Mouse (Mus musculus) heart, embryonic 16.5 days (tissue): ENCODE measurements around the gene Hivep3. TPM values are rescaled to one million over a fixed set of nuclear protein-coding genes. Genes with fewer than 3 reads are reported as not detected.

Experiments used
- ATAC-seq: fragments of 200-750 bp; cut with Nextera tagmentation; replicated peaks from 2 replicates; pipeline ENCODE4 v1.8.0; 2017; ENCODE audit warnings: moderate number of reproducible peaks; ENCODE audit not compliant: insufficient read depth, low FRiP score; ENCODE audit errors: extremely low read depth
- H3K27ac ChIP-seq: fragments of 300-500 bp; sonication (generic); 2 replicates; pipeline ENCODE4 v1.5.1; 2014; ENCODE audit warnings: mild to moderate bottlenecking, low read length, control low read depth, moderate library complexity
- H3K27me3 ChIP-seq: fragments of 300-500 bp; sonication (generic); 2 replicates; pipeline ENCODE4 v1.6.1; 2014; ENCODE audit warnings: low read length, mixed read lengths; ENCODE audit not compliant: control insufficient read depth, insufficient read depth
- H3K36me3 ChIP-seq: fragments of 300-500 bp; sonication (generic); 2 replicates; pipeline ENCODE4 v1.6.1; 2014; ENCODE audit not compliant: control insufficient read depth, insufficient read depth
- H3K4me1 ChIP-seq: fragments of 300-500 bp; sonication (generic); 2 replicates; pipeline ENCODE4 v1.6.1; 2014; ENCODE audit warnings: low read length, mixed read lengths; ENCODE audit not compliant: control insufficient read depth, insufficient read depth
- H3K4me2 ChIP-seq: fragments of 300-500 bp; sonication (generic); 2 replicates; pipeline ENCODE4 v1.6.1; 2014; ENCODE audit warnings: low read depth, mild to moderate bottlenecking, control low read depth, low read length
- H3K4me3 ChIP-seq: fragments of 300-500 bp; sonication (generic); 2 replicates; pipeline ENCODE4 v1.5.1; 2014; ENCODE audit warnings: mild to moderate bottlenecking, control low read depth, low read length
- H3K9ac ChIP-seq: fragments of 300-500 bp; sonication (generic); 2 replicates; pipeline ENCODE4 v1.6.1; 2014; ENCODE audit warnings: low read length, control low read depth
- H3K9me3 ChIP-seq: fragments of 300-500 bp; sonication (generic); replicated peaks from 2 replicates; pipeline ENCODE4 v1.6.1; 2016; ENCODE audit warnings: low read length; ENCODE audit not compliant: control insufficient read depth
- WGBS: fragments of 180-500 bp; shearing (Covaris S2); extraction: QIAGEN DNeasy Blood & Tissue Kit; methylation state at CpG from one replicate; pipeline ENCODE4 v1.1.7; 2014; 5-methylcytosine and 5-hydroxymethylcytosine counted together
- polyA plus RNA-seq: library from polyadenylated mRNA; unstranded; fragments of >200 nt; fragmentation: Nextera tagmentation; extraction: Ambion mirVana; gene quantifications from 2 replicates; pipeline ENCODE4 v1.2.1, GENCODE M21; 2015

The Hivep3 gene
- 6.1 and 9.4 TPM in 2 replicates for polyA plus RNA-seq

- no peaks in the 10 kb centered on the region for H3K36me3 ChIP-seq
- peak within 1 kb of the TSS; percentile 82 for H3K9ac ChIP-seq
- H3K4me1 ChIP-seq: 0 out of 2 replicates have a peak, but pooled peaks cover 2% of the 10 kb centered on the region
- peak; percentile 100 for ATAC-seq
- under 1% methylated on average over 44 of the region's 47 CpGs for WGBS
- H3K9me3 ChIP-seq: no peaks in the 10 kb centered on the region
- peak within 1 kb of the TSS; percentile 97 for H3K4me3 ChIP-seq
- peak within 1 kb of the TSS; percentile 100 for H3K4me2 ChIP-seq
- peaks cover 11% of the 10 kb centered on the region for H3K27me3 ChIP-seq
- H3K27ac ChIP-seq: peak within 1 kb of the TSS; percentile 62
Observed at GRCm38 (mm10) chr4:119733184-119733880, at the start of gene Hivep3. Gene Hivep3, plus strand, starts transcription at chr4:119733784.

GRCm38 (mm10) chr4:119685746-119686145 lies 47.8 kb upstream of the Hivep3 start:
- ATAC-seq: no peak
- H3K9me3 ChIP-seq: peaks cover 3% of the 10 kb centered on the region; the same call in 1 of the 2 replicates
- WGBS: 69% methylated on average over 2 of the region's 2 CpGs
- no peaks in the 10 kb centered on the region for H3K36me3 ChIP-seq
- no peak overlapping the region for H3K4me2 ChIP-seq
- H3K27me3 ChIP-seq: no peaks in the 10 kb centered on the region
- H3K27ac ChIP-seq: no peak overlapping the region
- H3K4me3 ChIP-seq: no peak overlapping the region
- H3K4me1 ChIP-seq: no peaks in the 10 kb centered on the region
- no peak overlapping the region for H3K9ac ChIP-seq

- WGBS: 48% methylated on average over 2 of the region's 2 CpGs
- Histone ChIP-seq H3K27ac (no peak overlapping the region), H3K4me1 (no peaks in the 10 kb centered on the region), H3K4me2 (no peak overlapping the region), H3K9ac (no peak overlapping the region), H3K9me3 (no peaks in the 10 kb centered on the region; the same call in none of the 2 replicates), H3K36me3 (no peaks in the 10 kb centered on the region), H3K27me3 (no peaks in the 10 kb centered on the region; the same call in 1 of the 2 replicates), H3K4me3 (no peak overlapping the region)
- no peak for ATAC-seq
Observed at GRCm38 (mm10) chr4:119698339-119698738, 35.2 kb upstream of the Hivep3 start.

GRCm38 (mm10) chr4:119701269-119701954 lies 32.2 kb upstream of the Hivep3 start:
- no peak for ATAC-seq
- Histone ChIP-seq H3K9me3 (no peaks in the 10 kb centered on the region; the same call in none of the 2 replicates), H3K27me3 (no peaks in the 10 kb centered on the region; the same call in 1 of the 2 replicates), H3K4me2 (no peak overlapping the region), H3K27ac (no peak overlapping the region), H3K4me1 (no peaks in the 10 kb centered on the region), H3K4me3 (no peak overlapping the region), H3K36me3 (no peaks in the 10 kb centered on the region), H3K9ac (no peak overlapping the region)
- 79% methylated on average over 11 of the region's 11 CpGs for WGBS

GRCm38 (mm10) chr4:119703965-119704364 lies 29.6 kb upstream of the Hivep3 start:
- Histone ChIP-seq H3K4me3 (no peak overlapping the region), H3K27ac (no peak overlapping the region), H3K9ac (no peak overlapping the region), H3K36me3 (no peaks in the 10 kb centered on the region), H3K9me3 (no peaks in the 10 kb centered on the region; the same call in none of the 2 replicates), H3K4me1 (no peaks in the 10 kb centered on the region), H3K27me3 (no peaks in the 10 kb centered on the region; the same call in 1 of the 2 replicates), H3K4me2 (no peak overlapping the region)
- ATAC-seq: no peak
- 74% methylated on average over 8 of the region's 8 CpGs for WGBS

GRCm38 (mm10) chr4:119707326-119707725 lies 26.3 kb upstream of the Hivep3 start:
- ATAC-seq: no peak
- Histone ChIP-seq H3K9ac (no peak overlapping the region), H3K4me1 (no peaks in the 10 kb centered on the region), H3K4me3 (no peak overlapping the region), H3K27ac (no peak overlapping the region), H3K9me3 (no peaks in the 10 kb centered on the region), H3K36me3 (no peaks in the 10 kb centered on the region), H3K27me3 (no peaks in the 10 kb centered on the region; the same call in 1 of the 2 replicates), H3K4me2 (no peak overlapping the region)
- 72% methylated on average over 5 of the region's 5 CpGs for WGBS

GRCm38 (mm10) chr4:119707751-119708150 lies 25.8 kb upstream of the Hivep3 start:
- no peak overlapping the region for H3K4me3 ChIP-seq
- H3K27ac ChIP-seq: no peak overlapping the region
- H3K27me3 ChIP-seq: no peaks in the 10 kb centered on the region; the same call in 1 of the 2 replicates
- H3K9ac ChIP-seq: no peak overlapping the region
- H3K36me3 ChIP-seq: no peaks in the 10 kb centered on the region
- peak; percentile 32; the same call in 1 of the 2 replicates for ATAC-seq
- H3K4me1 ChIP-seq: no peaks in the 10 kb centered on the region
- H3K9me3 ChIP-seq: no peaks in the 10 kb centered on the region
- H3K4me2 ChIP-seq: no peak overlapping the region
- 29% methylated on average over 3 of the region's 3 CpGs for WGBS

- no peak overlapping the region for H3K27ac ChIP-seq
- no peaks in the 10 kb centered on the region for H3K4me1 ChIP-seq
- H3K9ac ChIP-seq: no peak overlapping the region
- WGBS: 67% methylated on average over 4 of the region's 4 CpGs
- no peaks in the 10 kb centered on the region for H3K36me3 ChIP-seq
- H3K9me3 ChIP-seq: no peaks in the 10 kb centered on the region
- no peak for ATAC-seq
- H3K4me3 ChIP-seq: no peak overlapping the region
- H3K4me2 ChIP-seq: no peak overlapping the region
- no peaks in the 10 kb centered on the region for H3K27me3 ChIP-seq
Observed at GRCm38 (mm10) chr4:119710208-119710607, 23.4 kb upstream of the Hivep3 start.

GRCm38 (mm10) chr4:119717443-119717842 lies 16.1 kb upstream of the Hivep3 start:
- H3K9ac ChIP-seq: no peak overlapping the region
- WGBS: 86% methylated on average over 11 of the region's 11 CpGs
- H3K27ac ChIP-seq: no peak overlapping the region
- no peaks in the 10 kb centered on the region for H3K27me3 ChIP-seq
- H3K4me1 ChIP-seq: peaks cover 9% of the 10 kb centered on the region
- no peak overlapping the region for H3K4me2 ChIP-seq
- no peak for ATAC-seq
- H3K9me3 ChIP-seq: no peaks in the 10 kb centered on the region
- no peaks in the 10 kb centered on the region for H3K36me3 ChIP-seq
- no peak overlapping the region for H3K4me3 ChIP-seq
